Mouse (Mus musculus): ENCODE results near the gene Elfn1.

DNA sequence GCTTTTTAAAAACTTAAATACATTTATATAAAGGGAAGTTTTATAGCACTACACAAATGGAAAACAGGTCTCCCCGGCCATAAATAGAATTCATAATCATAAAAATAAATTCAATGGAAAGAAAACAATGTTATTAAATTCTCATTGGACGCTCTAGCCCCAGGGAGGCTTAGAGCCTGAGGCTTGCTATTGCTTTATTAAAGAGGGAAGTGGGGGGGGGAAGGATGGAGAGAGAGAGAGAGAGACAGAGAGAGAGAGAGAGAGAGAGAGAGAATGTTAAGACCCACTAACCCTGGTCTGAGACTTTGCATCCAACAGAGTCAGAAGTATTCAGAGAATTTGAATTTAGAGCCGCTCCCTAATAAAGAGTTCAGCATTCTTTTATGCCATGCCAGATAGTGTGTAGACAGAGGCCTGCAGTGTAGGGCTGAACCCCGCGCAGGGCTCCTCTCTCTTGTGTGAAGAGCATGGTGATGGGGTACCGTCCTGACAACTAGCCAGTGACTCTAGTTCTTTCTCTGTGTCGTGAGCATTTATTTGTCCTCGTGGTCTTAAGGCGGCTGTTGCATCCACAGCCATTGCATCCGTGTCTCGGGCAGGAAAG is 42.3 kb downstream of the Elfn1 start:
- TF ChIP-seq CTCF (IDR thresholded peaks at IDR 0.05; ENCODE audit: borderline replicate concordance, extremely low read depth, insufficient read depth, insufficient read length): no peak
- TF ChIP-seq POLR2A (IDR thresholded peaks at IDR 0.05; ENCODE audit: borderline replicate concordance, extremely low read depth, insufficient read depth, insufficient read length, poor library complexity, severe bottlenecking): no peak
